Mouse (Mus musculus): ENCODE results near the gene Gps2. TPM values are rescaled to one million over a fixed set of nuclear protein-coding genes. Genes with fewer than 3 reads are reported as not detected.
"Not testable (repeated sequence)": the region's sequence is repeated elsewhere in the genome, so short reads cannot be mapped to it uniquely, and the experiment has no call there.

Gene Gps2
- polyA plus RNA-seq, 1 experiment from 2014 or later: 50.1 TPM

GRCm38 (mm10) chr11:69929712-69930111 is 16.0 kb downstream of the Gps2 start:
- 36% methylated on average over 4 of the region's 4 CpGs for WGBS

DNA sequence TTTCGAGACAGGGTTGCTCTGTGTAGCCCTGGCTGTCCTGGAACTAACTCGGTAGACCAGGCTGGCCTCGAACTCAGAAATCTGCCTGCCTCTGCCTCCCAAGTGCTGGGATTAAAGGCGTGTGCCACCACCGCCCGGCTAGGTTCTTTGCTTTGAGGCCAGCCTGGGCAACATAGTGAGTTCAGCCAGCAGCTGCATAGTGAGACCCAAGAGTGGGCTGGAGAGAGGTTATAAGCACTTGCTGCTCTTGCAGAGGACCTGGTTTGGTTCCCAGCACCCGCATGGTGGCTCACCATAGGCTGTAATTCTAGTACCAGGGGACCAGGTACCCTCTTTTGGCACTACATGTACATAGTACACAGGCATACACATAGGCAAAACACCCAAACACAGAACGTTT is 16.5 kb downstream of the Gps2 start:
- not testable (repeated sequence) for H3K36me3 ChIP-seq (ENCODE audit: control insufficient read depth, insufficient read depth); H3K4me2 ChIP-seq (ENCODE audit: low read depth, low read length); H3K4me3 ChIP-seq (ENCODE audit: low read length); H3K27ac ChIP-seq (ENCODE audit: low read length); H3K4me1 ChIP-seq (ENCODE audit: control insufficient read depth, insufficient read depth, low read length); H3K27me3 ChIP-seq (ENCODE audit: control insufficient read depth, insufficient read depth, low read length); H3K9ac ChIP-seq (ENCODE audit: low read length); ATAC-seq (replicated peaks; ENCODE audit: extremely low read depth, insufficient read depth, low FRiP score); H3K9me3 ChIP-seq (replicated peaks; ENCODE audit: control insufficient read depth, low read length)
- WGBS: 88% methylated on average over 8 of the region's 8 CpGs

More at GRCm38 (mm10) chr11:69929712-69930111, 16.0 kb downstream of the Gps2 start:
- no peaks in the 10 kb centered on the region for H3K36me3 ChIP-seq (ENCODE audit: control insufficient read depth, insufficient read depth)
- no peak overlapping the region for H3K4me2 ChIP-seq (ENCODE audit: low read depth, low read length)
- peaks cover 4% of the 10 kb centered on the region for H3K4me1 ChIP-seq (ENCODE audit: control insufficient read depth, insufficient read depth, low read length)
- H3K4me3 ChIP-seq (ENCODE audit: low read length): no peak overlapping the region
- no peak for ATAC-seq (replicated peaks; ENCODE audit: extremely low read depth, insufficient read depth, low FRiP score)
- no peaks in the 10 kb centered on the region for H3K27me3 ChIP-seq (ENCODE audit: control insufficient read depth, insufficient read depth, low read length)
- H3K9me3 ChIP-seq (replicated peaks; ENCODE audit: control insufficient read depth, low read length): no peaks in the 10 kb centered on the region
- no peak overlapping the region for H3K27ac ChIP-seq (ENCODE audit: low read length)
- H3K9ac ChIP-seq (ENCODE audit: low read length): no peak overlapping the region

- 0 out of 2 replicates have a peak, but pooled peaks cover 2% of the 10 kb centered on the region for H3K27me3 ChIP-seq (ENCODE audit: control insufficient read depth, insufficient read depth, low read length)
- no peak for ATAC-seq (replicated peaks; ENCODE audit: extremely low read depth, insufficient read depth, low FRiP score)
- peaks cover 12% of the 10 kb centered on the region for H3K4me1 ChIP-seq (ENCODE audit: control insufficient read depth, insufficient read depth, low read length)
- H3K9ac ChIP-seq (ENCODE audit: low read length): no peak overlapping the region
- no peaks in the 10 kb centered on the region for H3K36me3 ChIP-seq (ENCODE audit: control insufficient read depth, insufficient read depth)
- no peak overlapping the region for H3K4me3 ChIP-seq (ENCODE audit: low read length)
- H3K9me3 ChIP-seq (replicated peaks; ENCODE audit: control insufficient read depth, low read length): no peaks in the 10 kb centered on the region
- H3K4me2 ChIP-seq (ENCODE audit: low read depth, low read length): no peak overlapping the region
- WGBS: 65% methylated on average over 3 of the region's 3 CpGs
- H3K27ac ChIP-seq (ENCODE audit: low read length): peak overlapping the region; percentile 53; the same call in 1 of the 2 replicates
Observed at GRCm38 (mm10) chr11:69930967-69931537, 17.4 kb downstream of the Gps2 start.

DNA sequence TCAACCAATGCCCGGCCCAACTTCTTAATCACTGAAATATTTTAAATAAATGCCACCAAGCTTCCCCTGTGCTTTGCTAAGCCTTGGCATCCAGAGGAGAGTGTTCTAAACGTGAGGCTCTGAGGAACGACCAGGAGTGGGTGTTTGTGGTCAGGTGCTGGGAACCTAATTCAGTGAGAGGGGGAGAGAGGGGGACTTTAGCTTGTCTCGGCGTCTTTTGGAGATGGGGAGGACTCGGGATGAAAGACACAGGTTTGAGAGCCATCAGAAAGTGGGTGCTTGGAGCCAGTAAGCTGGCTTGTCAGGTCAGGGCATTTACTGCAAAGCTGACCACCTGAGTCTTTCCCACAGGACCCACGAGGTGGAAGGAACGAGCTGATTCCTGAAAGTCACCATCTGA is 18.1 kb downstream of the Gps2 start:
- no peaks in the 10 kb centered on the region for H3K9me3 ChIP-seq (replicated peaks; ENCODE audit: control insufficient read depth, low read length)
- H3K4me1 ChIP-seq (ENCODE audit: control insufficient read depth, insufficient read depth, low read length): peaks cover 19% of the 10 kb centered on the region
- WGBS: 60% methylated on average over 8 of the region's 8 CpGs
- H3K27me3 ChIP-seq (ENCODE audit: control insufficient read depth, insufficient read depth, low read length): 0 out of 2 replicates have a peak, but pooled peaks cover 2% of the 10 kb centered on the region
- H3K4me3 ChIP-seq (ENCODE audit: low read length): no peak overlapping the region
- no peak overlapping the region for H3K4me2 ChIP-seq (ENCODE audit: low read depth, low read length)
- no peak for ATAC-seq (replicated peaks; ENCODE audit: extremely low read depth, insufficient read depth, low FRiP score)
- no peaks in the 10 kb centered on the region for H3K36me3 ChIP-seq (ENCODE audit: control insufficient read depth, insufficient read depth)
- no peak overlapping the region for H3K9ac ChIP-seq (ENCODE audit: low read length)
- no peak overlapping the region for H3K27ac ChIP-seq (ENCODE audit: low read length)

DNA sequence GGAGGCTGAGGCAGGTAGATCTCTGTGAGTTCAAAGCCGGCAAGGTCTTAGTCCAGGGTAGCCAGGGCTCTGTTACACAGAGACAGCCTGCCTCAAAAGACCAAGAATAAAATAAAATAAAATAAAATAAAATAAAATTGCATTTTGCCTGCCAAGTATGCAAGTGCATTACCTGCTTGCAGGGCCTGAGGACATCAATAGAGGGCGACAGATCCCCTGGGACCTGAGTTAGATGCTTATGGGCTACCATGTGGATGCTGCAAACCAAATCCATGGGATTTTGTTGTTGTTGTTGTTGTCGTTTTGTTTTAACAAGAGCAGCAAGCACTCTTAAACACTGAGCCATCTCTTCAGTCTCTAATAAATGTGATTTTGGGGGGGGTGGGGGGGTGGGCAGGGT is 18.6 kb downstream of the Gps2 start:
- Histone ChIP-seq H3K27ac (ENCODE audit: low read length) (no peak overlapping the region), H3K9me3 (replicated peaks; ENCODE audit: control insufficient read depth, low read length) (no peaks in the 10 kb centered on the region), H3K27me3 (ENCODE audit: control insufficient read depth, insufficient read depth, low read length) (0 out of 2 replicates have a peak, but pooled peaks cover 2% of the 10 kb centered on the region), H3K36me3 (ENCODE audit: control insufficient read depth, insufficient read depth) (no peaks in the 10 kb centered on the region), H3K4me2 (ENCODE audit: low read depth, low read length) (no peak overlapping the region), H3K4me3 (ENCODE audit: low read length) (no peak overlapping the region), H3K9ac (ENCODE audit: low read length) (no peak overlapping the region), H3K4me1 (ENCODE audit: control insufficient read depth, insufficient read depth, low read length) (peaks cover 24% of the 10 kb centered on the region)
- no peak for ATAC-seq (replicated peaks; ENCODE audit: extremely low read depth, insufficient read depth, low FRiP score)
- 34% methylated on average over 3 of the region's 3 CpGs for whole genome bisulfite sequencing

- H3K27ac ChIP-seq (ENCODE audit: low read length): no peak overlapping the region; the same call in 1 of the 2 replicates
- ATAC-seq (replicated peaks; ENCODE audit: extremely low read depth, insufficient read depth, low FRiP score): no peak
- no peak overlapping the region for H3K9ac ChIP-seq (ENCODE audit: low read length)
- WGBS: 64% methylated on average over 4 of the region's 4 CpGs
- H3K4me1 ChIP-seq (ENCODE audit: control insufficient read depth, insufficient read depth, low read length): peaks cover 32% of the 10 kb centered on the region
- H3K36me3 ChIP-seq (ENCODE audit: control insufficient read depth, insufficient read depth): no peaks in the 10 kb centered on the region
- no peak overlapping the region for H3K4me2 ChIP-seq (ENCODE audit: low read depth, low read length)
- no peaks in the 10 kb centered on the region for H3K9me3 ChIP-seq (replicated peaks; ENCODE audit: control insufficient read depth, low read length)
- no peak overlapping the region for H3K4me3 ChIP-seq (ENCODE audit: low read length)
- 0 out of 2 replicates have a peak, but pooled peaks cover 3% of the 10 kb centered on the region for H3K27me3 ChIP-seq (ENCODE audit: control insufficient read depth, insufficient read depth, low read length)
Observed at GRCm38 (mm10) chr11:69933066-69933465, 19.4 kb downstream of the Gps2 start.

DNA sequence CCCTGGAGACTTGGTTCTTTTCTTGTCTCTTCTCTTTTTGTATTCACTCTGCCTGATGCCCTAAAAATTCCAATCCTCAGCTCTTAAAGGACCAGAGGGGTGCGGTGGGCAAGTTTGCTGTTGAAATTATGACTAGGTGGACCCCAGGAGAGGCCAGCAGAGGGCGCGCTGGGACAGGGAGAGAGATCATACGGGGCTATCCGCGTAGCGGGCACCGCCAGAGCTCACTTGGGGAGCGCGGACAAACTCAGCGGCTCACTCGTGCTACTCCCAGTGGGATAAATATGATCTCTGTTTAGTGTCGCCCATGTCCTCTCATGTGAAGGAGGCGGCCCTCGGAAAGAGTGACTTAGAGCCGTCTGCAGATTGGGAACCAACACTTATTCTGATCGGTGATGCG is 20.5 kb downstream of the Gps2 start:
- Histone ChIP-seq H3K9ac (ENCODE audit: low read length) (no peak overlapping the region), H3K27ac (ENCODE audit: low read length) (no peak overlapping the region)
- peak; percentile 57 for ATAC-seq (replicated peaks; ENCODE audit: extremely low read depth, insufficient read depth, low FRiP score)

GRCm38 (mm10) chr11:69934681-69935080 is 21.0 kb downstream of the Gps2 start:
- H3K9ac ChIP-seq (ENCODE audit: low read length): no peak overlapping the region
- 16% methylated on average over 6 of the region's 6 CpGs for WGBS

More for the DNA sequence above, 20.5 kb downstream of the Gps2 start:
- Histone ChIP-seq H3K4me1 (ENCODE audit: control insufficient read depth, insufficient read depth, low read length) (peaks cover 33% of the 10 kb centered on the region), H3K4me2 (ENCODE audit: low read depth, low read length) (peak overlapping the region; percentile 64), H3K4me3 (ENCODE audit: low read length) (peak overlapping the region; percentile 38), H3K36me3 (ENCODE audit: control insufficient read depth, insufficient read depth) (no peaks in the 10 kb centered on the region), H3K9me3 (replicated peaks; ENCODE audit: control insufficient read depth, low read length) (no peaks in the 10 kb centered on the region), H3K27me3 (ENCODE audit: control insufficient read depth, insufficient read depth, low read length) (0 out of 2 replicates have a peak, but pooled peaks cover 6% of the 10 kb centered on the region)
- under 1% methylated on average over 18 of the region's 18 CpGs for WGBS

DNA sequence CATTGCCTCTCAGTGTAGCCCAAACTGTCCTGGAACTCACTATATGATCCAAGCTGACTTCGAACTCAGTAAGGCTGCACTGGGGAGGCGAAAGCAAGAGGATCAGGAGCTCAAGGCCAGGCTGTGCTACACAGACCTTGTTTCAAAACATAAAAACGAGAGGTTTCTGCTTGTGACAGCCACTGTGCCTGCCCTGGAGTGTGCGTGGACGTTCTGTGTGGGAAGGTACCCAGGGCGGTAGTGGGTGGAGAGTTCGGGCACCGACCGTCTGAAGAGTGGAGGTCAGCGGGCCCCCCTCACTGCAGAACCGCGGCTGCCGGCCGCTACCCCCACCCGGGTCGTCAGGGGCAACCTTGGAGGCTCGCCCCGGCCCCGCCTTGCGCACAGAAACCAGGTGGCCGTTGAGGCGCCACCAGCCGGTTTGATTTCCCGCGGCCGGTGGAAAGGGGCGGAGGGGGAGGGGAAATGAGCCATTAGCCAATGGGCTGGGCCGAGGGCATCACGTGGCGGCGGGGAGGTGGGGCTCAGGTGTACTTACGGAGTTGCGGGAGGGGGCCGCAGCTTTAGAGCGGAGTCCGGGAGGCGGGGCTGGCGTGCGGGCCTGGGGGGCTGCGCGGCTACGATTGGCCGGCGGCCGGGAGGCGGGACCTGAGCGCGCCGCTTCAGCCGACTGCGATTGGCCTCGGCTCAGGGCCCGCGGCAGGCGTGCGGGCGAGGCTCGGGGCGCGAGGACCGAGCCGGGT is 21.6 kb downstream of the Gps2 start, which contains the start of gene Ybx2:
Gene Ybx2, plus strand, starts transcription at position 660 of the 743 bp plus-strand sequence.
- 2% methylated on average over 57 of the region's 62 CpGs for WGBS

More at GRCm38 (mm10) chr11:69934681-69935080, 21.0 kb downstream of the Gps2 start:
- 0 out of 2 replicates have a peak, but pooled peaks cover 6% of the 10 kb centered on the region for H3K27me3 ChIP-seq (ENCODE audit: control insufficient read depth, insufficient read depth, low read length)
- no peaks in the 10 kb centered on the region for H3K36me3 ChIP-seq (ENCODE audit: control insufficient read depth, insufficient read depth)
- H3K9me3 ChIP-seq (replicated peaks; ENCODE audit: control insufficient read depth, low read length): no peaks in the 10 kb centered on the region
- peak overlapping the region; percentile 64 for H3K4me2 ChIP-seq (ENCODE audit: low read depth, low read length)
- ATAC-seq (replicated peaks; ENCODE audit: extremely low read depth, insufficient read depth, low FRiP score): no peak
- H3K27ac ChIP-seq (ENCODE audit: low read length): no peak overlapping the region
- H3K4me1 ChIP-seq (ENCODE audit: control insufficient read depth, insufficient read depth, low read length): peaks cover 33% of the 10 kb centered on the region
- H3K4me3 ChIP-seq (ENCODE audit: low read length): no peak overlapping the region

More for the DNA sequence above, 21.6 kb downstream of the Gps2 start, which contains the start of gene Ybx2:
- H3K4me2 ChIP-seq (ENCODE audit: low read depth, low read length): peak within 1 kb of the TSS; percentile 100
- H3K27me3 ChIP-seq (ENCODE audit: control insufficient read depth, insufficient read depth, low read length): 0 out of 2 replicates have a peak, but pooled peaks cover 6% of the 10 kb centered on the region
- ATAC-seq (replicated peaks; ENCODE audit: extremely low read depth, insufficient read depth, low FRiP score): peak; percentile 83
- peak within 1 kb of the TSS; percentile 60 for H3K27ac ChIP-seq (ENCODE audit: low read length)
- no peaks in the 10 kb centered on the region for H3K9me3 ChIP-seq (replicated peaks; ENCODE audit: control insufficient read depth, low read length)
- no peaks in the 10 kb centered on the region for H3K36me3 ChIP-seq (ENCODE audit: control insufficient read depth, insufficient read depth)
- H3K4me3 ChIP-seq (ENCODE audit: low read length): peak within 1 kb of the TSS; percentile 65
- peak within 1 kb of the TSS; percentile 66 for H3K9ac ChIP-seq (ENCODE audit: low read length)
- H3K4me1 ChIP-seq (ENCODE audit: control insufficient read depth, insufficient read depth, low read length): peaks cover 33% of the 10 kb centered on the region
